Mouse (Mus musculus) lung, postnatal 0 days (tissue): ENCODE results near the gene Usp20.

ENCODE experiments used
- CTCF ChIP-seq: IDR thresholded peaks from 2 replicates; pipeline ENCODE4 v1.5.1; 2016; ENCODE audit warnings: antibody characterized with exemption, mild to moderate bottlenecking
- EP300 ChIP-seq: IDR thresholded peaks from 2 replicates; pipeline ENCODE4 v1.6.1; 2016; ENCODE audit warnings: antibody characterized with exemption, mild to moderate bottlenecking, control low read depth

GRCm38 (mm10) chr2:30952824-30953490, 29.1 kb upstream of the Usp20 start, which contains the start of gene Tor1b:
- peak; percentile 54 for TF ChIP-seq CTCF
- no peak for TF ChIP-seq EP300
